Mouse (Mus musculus): ENCODE data around the gene Adap2.
A peak's percentile ranks its signal among the peaks of the same experiment; 100 is the strongest.
"Not testable (repeated sequence)": the region's sequence is repeated elsewhere in the genome, so short reads cannot be mapped to it uniquely, and the experiment has no call there.

Gene Adap2

DNA sequence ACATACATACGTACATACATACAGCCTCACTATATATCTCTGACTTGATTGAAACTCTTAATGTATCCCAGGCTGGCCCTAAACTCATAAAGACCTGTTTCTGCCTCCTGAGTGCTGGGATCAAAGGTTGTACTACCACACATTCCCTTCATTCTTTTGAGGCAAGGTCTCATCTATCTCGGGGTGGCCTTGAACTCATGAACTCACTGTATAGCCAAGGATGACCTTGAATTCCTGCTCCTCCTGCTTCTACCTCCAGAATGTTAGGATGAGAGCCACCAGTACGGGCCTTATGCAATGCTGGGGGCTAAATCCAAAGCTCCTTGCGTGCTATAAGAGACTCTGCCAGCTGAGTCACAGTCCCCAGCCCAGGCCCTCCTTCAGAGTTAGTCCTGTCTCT is 7.1 kb downstream of the Adap2 start:
- no peak for DNase-seq

DNA sequence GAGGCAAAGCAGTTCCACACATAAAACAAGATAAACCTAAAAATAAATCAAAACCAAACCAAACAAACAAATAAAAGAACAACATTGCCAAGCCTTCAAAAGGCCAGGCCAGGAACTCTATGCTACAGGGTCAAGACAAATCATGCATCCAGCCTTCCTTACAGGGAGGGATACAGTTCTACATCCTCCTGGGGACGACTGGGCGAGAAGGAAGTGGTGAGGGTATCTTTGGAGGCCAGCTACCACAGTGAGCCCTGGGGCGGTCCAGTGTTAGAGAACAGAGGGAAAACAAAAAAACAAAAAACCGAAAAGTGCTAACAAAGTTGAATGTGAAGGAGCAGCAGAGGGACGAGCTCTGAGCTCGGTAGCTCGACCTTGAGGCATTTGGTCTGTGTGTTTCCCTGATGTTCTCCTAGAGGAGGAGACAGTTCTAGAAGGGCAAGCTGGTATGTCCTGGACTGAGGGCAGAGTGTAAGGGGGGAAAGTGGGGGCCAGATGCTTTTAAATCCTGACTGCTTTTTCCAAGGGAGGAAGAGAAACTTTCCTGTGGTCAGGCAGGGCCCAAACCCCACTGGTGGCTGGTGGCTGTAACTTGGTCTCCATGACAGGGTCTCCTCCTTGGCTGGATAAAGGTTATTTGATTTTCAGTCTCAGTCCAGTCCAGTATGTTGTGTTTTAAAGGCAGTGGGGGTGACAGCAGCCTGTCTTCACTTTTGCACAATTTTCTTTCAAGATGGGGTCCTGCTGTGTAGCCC is 9.6 kb downstream of the Adap2 start:
- no peak for DNase-seq

GRCm38 (mm10) chr11:80164224-80164623 is 10.3 kb downstream of the Adap2 start:
- DNase-seq: no peak

DNA sequence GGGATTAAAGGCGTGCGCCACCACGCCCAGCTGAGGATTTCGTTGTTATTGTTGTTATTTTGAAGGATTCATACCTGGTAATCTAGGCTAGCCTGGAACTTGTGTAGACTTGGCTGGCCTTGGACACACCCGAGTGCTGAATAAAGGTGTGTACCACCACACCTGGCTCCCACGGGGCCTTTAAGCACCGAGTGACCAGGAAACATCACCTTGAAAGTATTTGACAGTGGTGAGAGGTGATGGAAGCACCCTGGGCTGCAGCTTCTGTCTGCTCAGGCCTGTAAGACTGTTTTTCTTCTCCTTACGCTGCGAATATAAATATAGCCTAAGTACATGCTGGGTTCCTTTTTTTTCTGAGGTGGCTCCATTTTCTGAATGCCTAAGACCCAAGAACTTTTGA is 14.2 kb downstream of the Adap2 start:
- no peak for DNase-seq

DNA sequence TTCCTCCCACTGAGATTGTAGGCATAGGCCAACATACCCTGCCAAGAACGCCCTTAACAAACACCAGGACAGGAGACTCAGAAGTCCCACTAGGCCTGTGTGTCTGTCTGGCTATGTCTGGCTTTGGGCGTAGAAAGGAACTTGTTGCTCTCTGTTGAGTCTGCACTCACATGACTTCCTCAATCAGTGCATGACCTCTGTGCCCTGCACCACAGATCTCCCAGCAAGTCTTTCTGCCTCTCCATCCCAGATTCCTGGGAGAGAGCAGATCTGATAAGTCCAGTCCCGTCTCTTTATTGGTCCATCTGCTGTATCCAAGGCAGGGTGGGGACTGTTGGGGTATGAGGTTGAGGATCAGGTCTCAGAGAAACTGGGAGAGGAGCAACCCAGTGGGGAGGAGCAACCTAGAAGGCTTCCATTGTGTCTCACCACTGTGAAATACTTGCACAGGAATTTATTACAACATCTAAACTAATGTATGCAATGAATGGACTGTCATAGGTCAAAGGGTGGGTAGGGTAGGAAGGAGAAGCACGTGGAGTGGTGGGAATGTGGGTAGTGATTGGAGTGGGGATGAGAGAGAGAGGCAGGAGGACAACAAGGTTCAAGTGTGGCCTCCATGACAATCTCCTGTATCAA is 14.8 kb downstream of the Adap2 start:
- DNase-seq: no peak

- no peak for DNase-seq
Measured at GRCm38 (mm10) chr11:80169629-80170028, 15.7 kb downstream of the Adap2 start.

GRCm38 (mm10) chr11:80170351-80170750 is 16.4 kb downstream of the Adap2 start:
- DNase-seq: no peak

- DNase-seq: no peak
Measured at GRCm38 (mm10) chr11:80171884-80172283, 18.0 kb downstream of the Adap2 start.

DNA sequence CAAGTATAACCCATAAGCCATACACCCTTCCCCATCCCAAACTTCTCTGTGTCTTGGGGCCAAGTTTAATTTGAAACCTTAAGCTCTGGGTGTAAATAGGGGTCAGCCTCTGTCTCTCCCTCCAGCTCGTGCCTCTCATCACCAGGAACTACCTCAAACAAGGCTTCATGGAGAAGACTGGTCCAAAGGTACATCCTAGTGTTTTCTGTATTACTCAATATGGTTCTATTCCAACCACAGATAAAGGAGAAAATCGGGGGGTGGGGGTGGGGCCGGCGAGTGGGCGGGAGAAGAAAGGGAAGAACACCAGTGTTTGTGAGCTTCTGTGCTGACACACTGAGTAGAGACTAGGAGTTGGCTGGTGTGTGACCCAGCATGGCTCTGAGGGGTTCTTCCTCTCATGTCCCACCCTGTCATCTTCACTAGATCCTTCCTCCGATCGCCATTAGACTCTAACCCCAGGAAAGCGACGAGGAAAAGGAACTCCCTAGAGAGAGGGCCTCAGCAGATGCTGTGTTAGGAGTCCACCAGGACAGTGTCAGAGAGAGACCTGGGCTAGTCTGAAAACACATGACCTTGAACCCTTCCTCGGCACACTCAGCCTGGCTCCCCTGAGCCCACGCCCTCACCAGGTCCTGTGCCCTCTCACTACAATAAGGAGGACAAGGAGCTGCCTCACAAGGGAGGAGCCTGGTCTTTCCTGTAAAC is 20.2 kb downstream of the Adap2 start:
- no peak for DNase-seq

DNA sequence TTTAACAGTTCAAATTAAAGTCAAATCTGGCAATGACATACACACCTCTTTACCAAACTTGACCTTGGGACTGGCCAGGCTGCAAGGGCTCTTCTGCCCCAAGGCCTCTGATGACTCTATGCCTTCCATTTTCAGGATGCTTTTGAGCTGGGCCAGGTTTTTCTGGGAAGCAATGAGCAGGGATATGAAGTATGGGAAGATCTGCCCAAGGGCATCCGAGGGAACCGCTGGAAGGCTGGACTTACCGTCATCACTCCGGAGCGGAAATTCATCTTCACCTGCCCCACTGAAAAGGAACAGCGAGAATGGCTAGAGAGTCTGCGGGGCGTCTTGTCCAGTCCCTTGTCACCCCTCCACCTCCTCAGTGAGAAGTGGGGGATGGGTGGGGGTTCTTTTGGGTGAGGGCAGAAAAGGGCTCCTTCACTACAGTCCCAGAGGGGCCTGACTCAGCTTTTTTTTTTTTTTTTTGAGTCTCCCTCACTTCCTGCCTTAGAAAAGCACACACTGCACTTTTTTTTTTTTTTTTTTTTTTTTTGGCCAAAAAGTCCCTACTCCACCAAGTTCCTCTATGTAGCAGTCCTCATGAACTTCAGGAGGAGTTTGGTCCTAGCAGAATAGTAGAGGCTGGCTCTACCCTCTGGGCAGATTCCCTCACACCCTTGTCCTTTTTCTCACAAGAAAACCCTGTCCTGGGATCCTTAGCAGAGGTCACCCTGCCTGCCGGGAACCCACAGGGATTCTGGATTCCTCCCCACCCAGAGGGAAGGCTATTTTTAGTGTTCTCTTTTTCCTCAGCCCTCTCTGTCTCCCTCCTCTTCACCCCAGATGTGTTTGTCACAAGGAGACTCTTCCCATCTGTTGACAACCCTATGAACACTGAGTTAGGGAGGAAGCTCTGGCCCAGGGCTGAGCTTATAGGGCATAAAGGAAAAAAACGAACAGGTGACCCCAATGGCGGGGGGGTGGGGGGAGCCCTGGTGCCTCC is 23.3 kb downstream of the Adap2 start:
- DNase-seq: no peak

GRCm38 (mm10) chr11:80178316-80178715 is 24.4 kb downstream of the Adap2 start:
- no peak for DNase-seq

- DNase-seq: no peak
Measured at GRCm38 (mm10) chr11:80181021-80181749, 27.3 kb downstream of the Adap2 start.

- DNase-seq: not testable (repeated sequence)
Measured at GRCm38 (mm10) chr11:80183054-80183704, 29.3 kb downstream of the Adap2 start.

DNA sequence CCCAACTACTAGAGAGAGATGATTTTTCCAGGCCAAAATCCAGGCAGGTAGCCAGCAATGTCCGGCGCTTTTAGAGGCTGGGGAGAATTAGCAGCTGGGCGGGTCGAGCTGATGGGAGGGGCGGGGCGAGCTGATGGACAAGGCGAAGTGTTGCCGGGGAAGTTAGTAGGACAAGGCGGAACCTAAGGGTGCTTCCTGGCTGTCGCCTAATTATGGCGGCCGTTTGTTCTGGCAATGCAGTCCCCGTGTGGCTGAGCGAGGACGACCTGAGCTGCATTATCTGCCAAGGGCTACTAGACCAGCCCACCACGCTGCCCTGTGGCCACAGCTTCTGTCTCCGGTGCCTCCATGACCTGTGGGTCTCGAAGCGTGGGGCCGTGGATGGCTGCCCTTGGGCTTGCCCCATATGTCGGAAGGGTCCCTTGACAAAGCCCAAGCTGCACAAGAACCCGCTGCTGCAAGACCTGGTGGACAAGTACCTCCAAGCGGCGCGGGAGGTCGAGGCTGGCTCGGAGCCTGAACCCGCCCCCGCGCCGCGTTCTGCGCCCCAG is 29.9 kb downstream of the Adap2 start, which contains the start of gene Rnf135:
Gene Rnf135, plus strand, starts transcription at position 147 of the 551 bp plus-strand sequence.
- DNase-seq: peak; percentile 91

GRCm38 (mm10) chr11:80184531-80185071 is 30.7 kb downstream of the Adap2 start:
- DNase-seq: no peak

DNA sequence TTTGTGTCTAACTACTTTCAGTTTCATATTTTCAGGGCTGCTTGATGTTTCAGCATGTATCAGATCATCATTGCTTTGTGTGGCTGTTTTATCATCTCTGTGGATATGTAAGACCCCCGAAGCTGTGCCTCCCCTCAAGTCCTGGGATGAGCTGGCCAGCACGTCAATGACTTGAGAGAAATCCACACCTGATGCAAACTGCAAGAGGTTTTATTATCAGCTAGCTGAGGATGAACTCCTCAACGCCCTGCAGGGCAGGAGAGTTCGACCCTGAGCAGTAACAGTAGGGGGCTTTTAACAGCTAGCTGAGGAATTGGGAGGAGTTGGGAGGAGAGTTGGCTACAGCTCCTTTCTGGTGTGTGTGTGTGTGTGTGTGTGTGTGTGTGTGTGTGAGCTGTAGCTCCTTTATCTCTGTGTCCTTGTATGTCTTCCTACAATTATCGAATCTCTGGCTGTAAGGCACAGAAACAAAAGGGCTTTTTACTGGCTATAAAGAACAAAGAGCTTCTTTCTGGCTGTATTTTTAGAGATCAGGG is 31.6 kb downstream of the Adap2 start:
- not testable (repeated sequence) for DNase-seq

DNA sequence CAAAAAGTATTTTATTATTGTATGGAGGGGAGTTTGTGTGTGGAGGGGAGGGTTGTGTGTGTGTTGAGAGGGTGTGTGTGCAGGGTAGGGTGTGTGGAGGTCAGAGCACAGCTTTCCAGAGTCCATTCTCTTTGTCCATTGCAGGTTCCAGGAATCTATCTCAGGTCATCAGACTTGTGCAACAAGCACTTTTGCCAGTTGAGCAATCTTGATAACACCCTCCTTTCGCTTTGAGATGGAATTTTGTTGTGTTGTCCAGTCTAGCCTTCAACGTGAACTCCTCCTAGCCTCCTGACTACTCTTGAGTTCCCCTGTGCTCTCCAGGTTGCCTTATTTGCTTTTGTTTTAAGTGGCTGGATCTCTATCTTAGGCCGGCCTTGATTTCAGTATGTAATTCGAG is 36.4 kb downstream of the Adap2 start:
- DNase-seq: no peak

GRCm38 (mm10) chr11:80193827-80194226 is 39.9 kb downstream of the Adap2 start:
- DNase-seq: no peak

GRCm38 (mm10) chr11:80196351-80196750 is 42.4 kb downstream of the Adap2 start:
- DNase-seq: no peak

DNA sequence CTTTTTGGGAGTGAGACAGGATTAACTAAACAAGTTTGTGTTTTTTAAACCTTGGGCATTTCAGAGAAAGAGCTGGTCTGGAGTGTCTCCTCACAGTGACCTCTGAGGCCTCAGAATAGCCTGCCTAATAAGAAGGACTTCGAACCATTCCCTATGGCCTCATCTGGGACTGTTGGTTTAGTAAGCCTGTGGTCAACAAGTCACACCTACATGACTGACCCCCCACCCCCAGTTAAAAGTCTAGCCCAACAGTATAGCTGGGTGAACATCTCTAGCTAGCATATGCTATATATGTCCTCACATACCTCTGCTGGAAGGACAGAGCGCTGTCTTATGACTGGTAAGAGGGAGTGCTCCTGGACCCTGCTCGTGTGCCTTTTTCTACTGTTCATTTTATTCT is 45.4 kb downstream of the Adap2 start:
- DNase-seq: no peak

All from cerebellum, adult 9-11 months (tissue).